Mouse (Mus musculus): Measurements from ENCODE around the gene Agbl4. TPM values are rescaled to one million over a fixed set of nuclear protein-coding genes. Genes with fewer than 3 reads are reported as not detected.

Agbl4 gene
- total and polyA plus RNA-seq, 3 experiments: not detected

DNA sequence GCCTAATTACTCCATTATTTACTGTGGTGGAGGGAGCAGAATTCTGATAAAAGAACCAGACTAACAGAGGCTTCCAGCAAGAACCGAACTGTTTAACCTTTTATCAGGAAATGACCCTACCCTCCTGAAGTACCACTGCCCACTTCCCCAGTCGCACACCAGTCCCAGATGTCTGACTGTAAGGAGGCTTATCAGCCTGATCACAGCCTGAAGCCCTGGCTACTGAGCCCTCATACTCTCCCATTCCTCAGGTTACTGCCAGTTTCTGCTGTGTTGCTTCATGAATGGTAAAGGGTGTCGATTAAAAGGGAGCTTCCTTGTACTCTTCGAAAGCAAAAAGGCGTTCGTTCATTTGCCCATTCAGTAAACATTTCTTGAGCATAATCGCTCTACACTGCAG lies 1186.8 kb downstream of the Agbl4 start:
- in situ Hi-C loops (cut with MboI; ENCODE audit: low pct_ligation_motif_present, low pct_unique_long_range_greater_than_20kb, low sequenced_read_pairs): no loop called here
- no peak for TF ChIP-seq TCF12 (IDR thresholded peaks at IDR 0.05; ENCODE audit: low read depth, low read length)
- no peak for TF ChIP-seq TBP (conservative IDR thresholded peaks at IDR 0.05; ENCODE audit: low read depth, low read length)
- no peak for TF ChIP-seq HCFC1 (IDR thresholded peaks at IDR 0.05; ENCODE audit: low read depth, low read length)
- TF ChIP-seq ETS1 (conservative IDR thresholded peaks at IDR 0.05; ENCODE audit: low read depth, low read length): no peak
- no peak for TF ChIP-seq CTCF (conservative IDR thresholded peaks at IDR 0.05 in 1 of 2, IDR thresholded peaks at IDR 0.05 in 1 of 2; ENCODE audit: low read depth in 2 of 2, low read length in 2 of 2)
- no peak for TF ChIP-seq MAZ (IDR thresholded peaks at IDR 0.05; ENCODE audit: low read depth, low read length)
- TF ChIP-seq ZKSCAN1 (IDR thresholded peaks at IDR 0.05; ENCODE audit: borderline replicate concordance, low read depth, low read length): no peak
- TF ChIP-seq ZNF384 (IDR thresholded peaks at IDR 0.05; ENCODE audit: low read depth, low read length): no peak
- TF ChIP-seq NELFE (IDR thresholded peaks at IDR 0.05; ENCODE audit: low read depth, low read length): no peak
- TF ChIP-seq RCOR1 (conservative IDR thresholded peaks at IDR 0.05; ENCODE audit: low read depth, low read length): no peak
- TF ChIP-seq JUND (conservative IDR thresholded peaks at IDR 0.05; ENCODE audit: low read depth, low read length): no peak
- no peaks in the 10 kb centered on the region for H3K9me3 ChIP-seq (replicated peaks; ENCODE audit: low read length)
- no peaks in the 10 kb centered on the region for H3K27me3 ChIP-seq (replicated peaks)
- DNase-seq (ENCODE audit: extremely low read depth): no peak
- H3K9ac ChIP-seq (ENCODE audit: insufficient read depth, low read depth): no peak overlapping the region
- H3K4me1 ChIP-seq (ENCODE audit: control insufficient read depth in 1 of 2, insufficient read depth in 2 of 2): no peaks in the 10 kb centered on the region
- H3K79me2 ChIP-seq (replicated peaks; ENCODE audit: control insufficient read depth, extremely low read depth, insufficient read depth, poor library complexity, severe bottlenecking): no peaks in the 10 kb centered on the region
- dilution Hi-C loops (cut with MboI; ENCODE audit: extremely low pct_ligation_motif_present, extremely low pct_unique_long_range_greater_than_20kb, low sequenced_read_pairs): no loop called here
- no peak overlapping the region for H3K4me3 ChIP-seq (replicated peaks in 1 of 3; ENCODE audit: low read depth in 2 of 3, low read length in 2 of 3, poor library complexity in 1 of 3)
- H3K27ac ChIP-seq (ENCODE audit: insufficient read depth, low read depth): no peak overlapping the region
- no peaks in the 10 kb centered on the region for H3K36me3 ChIP-seq (replicated peaks in 1 of 2; ENCODE audit: control insufficient read depth in 1 of 2, insufficient read depth in 1 of 2, low read length in 1 of 2)
- no peak overlapping the region for H3K4me2 ChIP-seq (ENCODE audit: insufficient read depth, low read depth, poor library complexity, severe bottlenecking)

DNA sequence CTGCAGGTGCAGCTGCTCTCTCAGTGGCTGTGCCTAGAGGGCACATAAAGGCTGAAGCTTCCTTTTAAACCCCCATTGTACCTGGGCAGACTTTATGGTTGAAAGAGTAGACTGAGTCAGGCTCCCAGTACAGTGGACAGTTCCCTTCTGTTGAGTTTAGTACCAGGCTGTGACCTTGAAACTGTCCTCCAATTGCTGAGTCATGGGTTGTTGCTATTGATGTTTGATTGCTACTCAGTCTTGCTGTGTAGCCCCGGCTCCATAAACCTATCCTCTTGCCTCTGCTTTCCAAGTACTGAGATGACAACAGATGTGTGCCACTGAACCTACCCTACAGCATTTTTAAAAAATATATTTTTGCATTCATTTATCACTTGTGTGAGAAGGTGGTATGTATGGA lies 1190.8 kb downstream of the Agbl4 start:
- DNase-seq (ENCODE audit: extremely low read depth): no peak
- no peaks in the 10 kb centered on the region for H3K79me2 ChIP-seq (replicated peaks; ENCODE audit: control insufficient read depth, extremely low read depth, insufficient read depth, poor library complexity, severe bottlenecking)
- H3K4me3 ChIP-seq (replicated peaks in 1 of 3; ENCODE audit: low read depth in 2 of 3, low read length in 2 of 3, poor library complexity in 1 of 3): no peak overlapping the region
- H3K9ac ChIP-seq (ENCODE audit: insufficient read depth, low read depth): no peak overlapping the region
- H3K9me3 ChIP-seq (replicated peaks; ENCODE audit: low read length): no peaks in the 10 kb centered on the region
- TF ChIP-seq BHLHE40 (IDR thresholded peaks at IDR 0.05; ENCODE audit: low read depth, low read length) (no peak), MEF2A (IDR thresholded peaks at IDR 0.05; ENCODE audit: borderline replicate concordance, low read depth, low read length) (no peak), TBP (conservative IDR thresholded peaks at IDR 0.05; ENCODE audit: low read depth, low read length) (no peak), NELFE (IDR thresholded peaks at IDR 0.05; ENCODE audit: low read depth, low read length) (no peak), HCFC1 (IDR thresholded peaks at IDR 0.05; ENCODE audit: low read depth, low read length) (no peak), ZKSCAN1 (IDR thresholded peaks at IDR 0.05; ENCODE audit: borderline replicate concordance, low read depth, low read length) (no peak), SMC3 (IDR thresholded peaks at IDR 0.05; ENCODE audit: low read depth, low read length) (no peak), ZC3H11A (IDR thresholded peaks at IDR 0.05; ENCODE audit: low read depth, low read length) (no peak), MXI1 (IDR thresholded peaks at IDR 0.05; ENCODE audit: low read depth, low read length) (no peak), POLR2A (IDR thresholded peaks at IDR 0.05; ENCODE audit: low read depth, low read length) (no peak), MAZ (IDR thresholded peaks at IDR 0.05; ENCODE audit: low read depth, low read length) (no peak), CTCF (conservative IDR thresholded peaks at IDR 0.05 in 1 of 2, IDR thresholded peaks at IDR 0.05 in 1 of 2; ENCODE audit: low read depth in 2 of 2, low read length in 2 of 2) (no peak), RCOR1 (conservative IDR thresholded peaks at IDR 0.05; ENCODE audit: low read depth, low read length) (no peak), NRF1 (IDR thresholded peaks at IDR 0.05; ENCODE audit: low read depth, low read length) (no peak), KAT2A (IDR thresholded peaks at IDR 0.05; ENCODE audit: insufficient replicate concordance, low read length) (no peak), MYC (IDR thresholded peaks at IDR 0.05; ENCODE audit: low read depth, low read length) (no peak), MAX (IDR thresholded peaks at IDR 0.05; ENCODE audit: low read length) (no peak), E2F4 (IDR thresholded peaks at IDR 0.05; ENCODE audit: insufficient replicate concordance, low read depth, low read length) (no peak)
- no peaks in the 10 kb centered on the region for H3K27me3 ChIP-seq (replicated peaks)
- H3K4me1 ChIP-seq (ENCODE audit: control insufficient read depth in 1 of 2, insufficient read depth in 2 of 2): no peaks in the 10 kb centered on the region
- H3K27ac ChIP-seq (ENCODE audit: insufficient read depth, low read depth): no peak overlapping the region
- in situ Hi-C loops (cut with MboI; ENCODE audit: low pct_ligation_motif_present, low pct_unique_long_range_greater_than_20kb, low sequenced_read_pairs): no loop called here
- dilution Hi-C loops (cut with MboI; ENCODE audit: extremely low pct_ligation_motif_present, extremely low pct_unique_long_range_greater_than_20kb, low sequenced_read_pairs): no loop called here
- no peaks in the 10 kb centered on the region for H3K36me3 ChIP-seq (replicated peaks in 1 of 2; ENCODE audit: control insufficient read depth in 1 of 2, insufficient read depth in 1 of 2, low read length in 1 of 2)
- no peak overlapping the region for H3K4me2 ChIP-seq (ENCODE audit: insufficient read depth, low read depth, poor library complexity, severe bottlenecking)
